Mouse (Mus musculus) cerebellum, adult 11-12 months (tissue): ENCODE results near the gene Fndc7.
"Not testable (repeated sequence)": the region's sequence is repeated elsewhere in the genome, so short reads cannot be mapped to it uniquely, and the experiment has no call there.

ENCODE experiments used
- DNase-seq: peaks from one replicate; pipeline ENCODE4 v3.0.0; 2022

Fndc7 gene

DNA sequence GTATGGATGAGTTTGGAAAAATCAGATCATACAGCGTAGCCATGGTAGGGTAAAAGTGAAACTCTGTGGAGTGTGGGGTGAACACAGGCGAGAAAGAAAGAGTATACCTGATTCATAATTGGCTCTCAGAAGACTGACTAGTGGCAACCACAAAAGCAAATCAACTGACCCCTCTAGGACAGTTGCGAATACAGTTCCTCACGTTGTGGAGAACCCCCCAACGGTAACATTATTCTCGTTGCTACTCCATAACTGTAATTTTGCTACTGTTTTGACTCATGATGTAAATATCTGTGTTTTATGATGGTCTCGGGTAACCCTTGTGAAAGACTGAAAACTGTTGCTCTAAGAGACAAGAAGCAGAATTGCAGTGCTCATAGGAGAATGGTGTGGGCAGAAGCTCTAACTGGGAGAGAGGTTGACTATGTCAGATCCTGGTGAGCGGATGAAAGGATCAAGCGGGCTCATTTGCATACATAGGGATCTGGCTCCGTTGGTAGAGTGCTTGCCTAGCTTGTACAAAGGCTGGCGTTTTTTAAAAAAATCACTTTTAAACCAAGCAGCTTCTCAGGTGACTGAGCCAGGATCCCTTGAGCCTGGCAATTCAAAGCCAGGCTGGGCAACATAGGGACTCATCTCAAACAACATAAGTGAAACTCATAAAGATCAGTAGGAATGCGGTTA lies 2.7 kb downstream of the Fndc7 start:
- DNase-seq = no peak

DNA sequence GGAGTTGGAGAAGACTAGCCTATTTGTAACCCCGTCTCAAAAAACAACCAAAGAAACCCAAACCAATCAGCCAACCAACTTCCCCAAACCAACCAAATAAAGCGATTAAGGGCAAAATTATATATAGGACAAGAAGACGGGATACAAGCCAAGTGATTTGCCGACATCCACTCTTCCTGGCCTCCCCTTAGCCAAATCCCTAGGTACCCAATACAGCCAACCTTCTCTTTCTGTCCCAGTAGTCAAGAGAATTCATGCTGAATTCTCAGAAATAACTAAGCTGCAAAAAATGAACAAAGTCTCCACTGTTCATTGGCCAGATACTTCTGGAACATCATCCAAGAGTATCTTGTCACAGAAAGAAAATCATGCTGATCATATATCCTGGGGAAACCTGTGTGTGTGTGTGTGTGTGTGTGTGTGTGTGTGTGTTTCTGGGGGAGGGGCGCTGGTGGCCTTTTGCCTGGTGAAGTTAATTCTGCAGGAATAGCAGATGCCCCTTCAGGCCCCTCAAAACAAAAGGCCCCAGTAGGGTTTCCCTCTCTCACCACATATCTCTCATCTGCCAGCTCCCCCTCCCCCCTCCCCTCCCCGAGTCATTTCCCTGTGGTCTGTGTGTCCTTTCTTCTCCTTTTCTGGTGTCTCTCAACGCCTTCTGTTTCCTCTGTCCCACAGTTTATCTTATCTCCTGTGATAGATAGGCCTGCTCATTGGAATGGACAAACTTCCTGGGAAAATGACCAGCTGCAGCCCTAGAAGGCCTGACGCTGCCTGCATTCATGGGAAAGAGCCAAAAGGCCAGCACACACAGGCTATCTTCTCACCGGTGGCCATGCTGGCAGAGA lies 3.9 kb downstream of the Fndc7 start:
- no peak for DNase-seq

DNA sequence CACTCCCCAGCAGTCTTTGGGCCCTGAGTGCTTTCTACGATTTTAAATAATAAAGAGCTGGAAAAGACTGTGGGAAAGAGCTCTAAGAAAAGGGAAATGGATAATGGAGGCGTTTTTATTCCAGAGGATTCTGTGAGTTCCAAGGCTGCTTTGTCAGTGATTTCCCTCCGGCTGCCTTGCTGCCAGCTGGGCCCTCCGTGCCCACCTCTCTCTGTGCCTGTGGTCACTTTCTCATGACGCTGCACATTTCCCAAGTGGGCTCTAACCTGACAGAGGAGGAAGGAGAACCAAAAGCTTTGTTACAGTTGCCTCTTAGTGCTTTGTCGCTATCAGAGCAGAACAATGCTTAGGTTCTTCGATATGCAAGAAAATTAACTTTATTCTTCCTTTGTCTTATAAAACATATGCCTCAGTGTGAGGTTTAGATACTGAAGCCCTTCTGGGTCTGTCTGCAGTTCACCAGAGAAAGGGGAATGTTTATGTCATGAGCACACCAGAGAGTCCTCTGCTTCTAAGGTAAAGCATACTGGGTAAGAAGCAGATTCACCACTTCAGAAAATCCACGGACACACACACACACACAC lies 5.0 kb downstream of the Fndc7 start:
- no peak for DNase-seq

GRCm38 (mm10) chr3:108883067-108883466 lies 6.7 kb downstream of the Fndc7 start:
- DNase-seq = no peak

- DNase-seq = not testable (repeated sequence)
These were observed 7.9 kb downstream of the Fndc7 start for GRCm38 (mm10) chr3:108881873-108882272.

DNA sequence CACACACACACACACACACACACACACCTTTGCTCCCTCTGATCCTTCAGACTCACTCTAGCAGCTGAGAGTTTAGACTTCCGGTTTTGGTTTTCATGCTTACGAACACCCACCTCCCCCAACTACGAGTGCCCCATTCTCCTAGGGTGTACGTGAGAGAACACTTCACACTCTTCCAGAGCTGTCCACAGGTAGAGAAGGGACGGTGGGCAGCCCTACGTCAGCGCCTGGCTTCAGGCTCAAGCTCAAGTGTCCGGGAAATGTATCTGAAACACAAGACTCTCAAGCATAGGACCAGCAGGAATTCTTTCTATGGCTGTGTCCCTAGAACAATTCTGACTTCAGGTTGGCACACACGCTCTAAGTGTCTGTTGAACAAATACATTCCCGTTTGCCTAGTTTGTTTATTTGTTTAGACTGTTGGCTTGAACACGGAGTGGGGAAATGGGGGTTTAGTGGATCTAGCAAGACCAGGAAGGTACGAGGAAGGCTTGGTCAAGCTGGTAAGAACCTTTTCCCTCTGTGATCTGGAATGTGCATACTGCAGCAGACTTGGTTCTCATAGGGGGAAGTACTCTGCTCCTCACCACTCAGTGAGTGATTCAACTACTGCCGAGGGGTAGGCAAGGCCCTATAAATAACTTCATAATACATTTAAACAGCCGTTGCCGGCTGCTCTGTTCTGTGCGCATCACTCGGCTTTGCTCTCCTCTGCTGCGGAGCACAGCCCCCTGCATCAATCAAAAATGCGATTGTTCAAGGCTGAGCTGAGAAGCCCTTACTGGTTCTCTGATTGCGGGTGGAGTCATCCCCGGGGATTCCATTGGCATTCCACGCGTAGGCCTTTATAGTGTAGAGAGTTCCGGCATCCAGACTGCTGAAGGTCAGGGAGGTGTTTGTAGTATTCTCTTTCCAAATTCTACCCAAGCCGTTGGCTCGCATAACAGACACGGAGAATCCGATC lies 9.0 kb downstream of the Fndc7 start:
- DNase-seq = no peak

DNA sequence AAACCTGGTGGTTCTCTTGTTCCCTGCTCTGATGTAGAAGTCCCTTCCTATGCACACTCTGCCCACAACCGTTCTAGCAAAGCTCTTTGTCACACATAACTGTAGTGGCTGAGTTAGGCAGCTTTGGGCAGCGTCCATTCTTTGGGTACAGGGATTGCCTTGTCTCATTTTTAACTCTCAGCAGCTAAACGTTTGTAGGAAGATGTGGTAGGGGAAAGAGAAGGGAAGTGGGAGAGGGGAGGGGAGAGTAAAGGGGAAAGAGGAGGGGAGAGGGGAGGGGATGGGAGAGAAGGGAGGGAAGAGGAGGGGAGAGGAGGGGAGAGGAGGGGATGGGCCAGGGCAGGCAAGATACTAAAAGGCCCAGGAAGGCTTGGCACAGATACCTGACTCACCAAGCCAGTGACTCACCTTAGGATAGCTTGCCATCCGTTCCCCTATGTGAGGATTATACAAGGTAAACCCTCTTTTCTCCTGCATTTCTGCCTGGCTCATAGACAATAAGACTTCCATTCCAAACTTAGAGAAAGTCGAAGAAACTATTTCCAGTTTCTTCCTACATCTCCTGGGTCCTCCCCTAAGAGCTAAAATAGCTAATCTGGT lies 9.9 kb downstream of the Fndc7 start:
- DNase-seq = no peak

- DNase-seq = no peak
These were observed 10.7 kb downstream of the Fndc7 start for GRCm38 (mm10) chr3:108879129-108879528.

- DNase-seq = no peak
These were observed 19.2 kb downstream of the Fndc7 start for GRCm38 (mm10) chr3:108870631-108871030.

- DNase-seq = no peak
These were observed 22.4 kb downstream of the Fndc7 start for GRCm38 (mm10) chr3:108867449-108867848.

DNA sequence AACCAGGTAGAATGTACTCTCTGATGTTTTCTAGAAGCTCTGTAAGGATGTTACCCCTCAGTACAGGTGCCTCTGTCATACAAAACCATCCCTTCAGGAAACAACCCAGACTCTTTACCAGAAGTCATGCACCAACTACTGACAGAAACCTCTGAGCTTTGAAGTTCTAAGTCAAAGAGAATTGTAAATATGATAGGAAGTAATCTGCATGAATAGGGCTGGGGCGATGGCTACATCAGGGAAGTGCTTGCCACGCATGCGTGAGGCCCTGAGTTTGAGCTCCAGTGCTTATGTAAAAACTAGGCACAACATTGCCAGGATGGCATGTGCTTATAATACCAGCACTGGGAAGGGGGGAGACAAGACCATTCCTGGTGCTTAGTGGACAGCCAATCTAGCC lies 24.1 kb downstream of the Fndc7 start:
- no peak for DNase-seq

GRCm38 (mm10) chr3:108865129-108865528 lies 24.7 kb downstream of the Fndc7 start:
- DNase-seq = no peak

DNA sequence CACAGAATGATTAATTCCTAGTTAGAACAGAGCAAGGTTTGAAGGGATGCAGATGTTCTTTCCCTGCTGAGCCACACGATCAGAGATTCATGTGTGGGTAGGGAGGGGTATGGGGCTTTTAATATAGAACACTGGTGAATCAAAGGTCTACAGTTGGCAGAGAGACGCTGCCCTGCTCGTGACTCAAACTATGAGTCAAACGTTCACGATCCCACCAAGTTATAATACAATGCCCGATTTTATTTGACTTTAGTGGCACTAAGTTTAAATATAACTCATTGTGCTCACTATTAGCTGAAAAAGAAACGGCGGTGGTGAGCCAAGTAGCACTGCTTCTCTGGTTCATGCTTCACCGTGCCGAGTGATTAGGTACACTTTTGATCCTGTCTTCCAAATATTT lies 26.7 kb downstream of the Fndc7 start:
- no peak for DNase-seq

- DNase-seq = not testable (repeated sequence)
These were observed 27.5 kb downstream of the Fndc7 start for GRCm38 (mm10) chr3:108862282-108862681.

DNA sequence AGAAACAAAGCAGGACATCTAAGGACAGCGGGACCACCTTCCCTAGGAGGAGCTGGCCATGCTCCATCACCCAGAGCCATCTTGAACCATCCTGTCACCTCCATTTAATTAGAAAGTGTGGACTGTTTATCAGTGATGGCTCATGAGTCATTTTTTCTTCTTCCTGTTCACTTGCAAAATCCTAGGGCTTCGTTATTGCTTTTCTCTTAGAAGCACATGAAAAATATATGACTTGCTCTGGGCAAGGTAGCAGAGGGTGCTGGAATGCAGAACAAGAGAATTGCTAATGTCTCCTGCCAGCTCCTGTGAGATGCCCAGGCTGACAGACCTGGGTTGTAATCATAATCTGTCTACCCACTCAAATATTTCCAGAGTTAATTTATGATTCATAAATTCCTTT lies 29.0 kb downstream of the Fndc7 start:
- DNase-seq = no peak

DNA sequence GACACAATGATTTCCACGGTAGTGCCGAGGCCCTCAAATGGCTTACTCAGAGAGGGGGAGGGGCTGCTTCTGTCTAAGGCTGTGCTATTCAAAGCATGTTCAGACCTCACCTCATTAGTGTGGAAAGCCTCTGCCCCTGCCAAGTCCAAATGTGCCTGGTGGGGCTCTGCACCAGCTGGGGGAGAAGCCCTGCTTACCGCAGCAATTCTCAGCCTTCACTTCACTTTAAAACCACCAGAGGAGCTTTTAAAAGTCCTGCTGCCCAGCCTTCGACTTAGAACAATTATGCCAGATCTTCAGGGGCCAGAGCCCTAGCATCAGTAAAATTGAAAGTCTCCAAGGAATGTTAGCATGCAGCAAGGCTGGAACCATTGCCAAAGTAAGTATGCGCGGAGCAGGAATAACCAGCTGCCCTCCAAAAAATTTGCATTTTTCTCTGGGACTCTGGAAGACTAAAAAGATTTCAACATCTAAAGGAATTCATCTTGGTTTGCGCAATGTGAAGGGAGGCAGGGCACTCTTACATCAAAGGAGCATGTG lies 31.5 kb downstream of the Fndc7 start:
- no peak for DNase-seq

- no peak for DNase-seq
These were observed 32.1 kb downstream of the Fndc7 start for GRCm38 (mm10) chr3:108857714-108858113.

GRCm38 (mm10) chr3:108857124-108857470 lies 32.7 kb downstream of the Fndc7 start:
- no peak for DNase-seq

DNA sequence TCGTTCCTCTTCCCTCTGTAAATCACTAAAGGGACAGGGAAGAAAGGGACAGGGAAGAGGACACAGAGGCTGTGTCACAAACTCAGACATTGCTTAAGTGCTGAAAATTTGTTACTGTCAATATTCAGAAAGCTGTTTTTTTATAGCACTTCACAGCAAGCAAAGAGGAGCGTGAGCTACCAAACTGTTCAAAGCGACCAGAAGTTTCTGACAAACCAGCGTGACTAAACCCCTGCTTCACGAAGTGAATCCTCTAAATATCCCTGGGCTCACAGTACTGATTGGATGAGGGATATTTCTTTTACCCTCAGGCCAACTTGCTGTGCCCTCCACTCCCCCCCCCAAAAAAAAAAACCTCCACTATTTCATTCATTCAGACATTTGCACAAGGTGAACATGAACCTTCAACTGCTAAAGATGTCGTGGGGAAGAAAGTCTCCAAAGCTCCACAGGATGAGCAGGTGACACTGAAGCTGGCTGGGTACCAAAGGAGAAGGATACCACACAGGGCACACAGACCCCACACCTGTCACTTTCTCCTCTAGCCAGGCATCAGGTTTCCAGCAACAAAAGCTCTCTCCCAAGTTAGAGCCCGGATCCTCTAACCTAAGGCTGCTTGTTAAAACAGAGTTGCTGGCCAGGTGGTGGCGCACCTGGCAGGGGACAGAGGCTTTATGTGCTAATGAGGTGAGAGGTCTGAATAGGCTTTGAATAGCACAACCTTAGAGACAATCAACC lies 33.3 kb downstream of the Fndc7 start:
- DNase-seq = peak; percentile 34

DNA sequence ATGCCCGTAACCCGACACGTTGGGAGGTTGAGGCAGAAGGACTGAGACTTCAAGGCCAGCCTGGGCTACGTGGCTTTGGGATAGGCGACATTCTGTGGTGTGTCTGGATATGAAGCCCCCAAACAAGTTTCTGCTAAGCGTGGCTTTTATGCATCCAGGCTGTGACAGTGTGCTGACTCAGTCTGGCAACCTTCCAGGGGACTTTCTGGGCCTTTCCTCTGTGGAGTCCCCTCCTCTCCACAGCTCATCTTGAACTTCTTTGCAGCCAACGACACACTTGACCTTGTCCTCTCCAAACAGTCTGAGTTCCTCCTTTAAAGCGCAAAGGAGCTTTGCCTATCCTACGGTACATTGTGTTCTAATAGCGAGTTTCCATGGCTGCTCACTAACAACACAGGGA lies 33.9 kb downstream of the Fndc7 start:
- no peak for DNase-seq

GRCm38 (mm10) chr3:108855371-108855770 lies 34.4 kb downstream of the Fndc7 start:
- DNase-seq = no peak
